Mouse (Mus musculus) CH12.LX (cell line): ENCODE data around the gene Clic4. TPM values are rescaled to one million over a fixed set of nuclear protein-coding genes. Genes with fewer than 3 reads are reported as not detected.

Experiments used
- DNase-seq: peaks from one replicate; pipeline ENCODE4 v3.0.0-alpha.2; 2013; ENCODE audit errors: extremely low read depth
- H3K27ac ChIP-seq: 2 replicates; pipeline ENCODE4 v1.5.1; 2012; ENCODE audit warnings: low read depth, mild to moderate bottlenecking, control low read depth, moderate library complexity; ENCODE audit not compliant: insufficient read depth
- H3K27me3 ChIP-seq: replicated peaks from 2 replicates; pipeline ENCODE3; 2012; ENCODE audit warnings: inconsistent platforms
- H3K36me3 ChIP-seq, 2 experiments: replicated peaks in 1 of 2; 2 replicates each; pipeline versions ENCODE3 to v1.6.1; 2012; ENCODE audit warnings: inconsistent platforms in 1 of 2, low read length in 1 of 2, mild to moderate bottlenecking in 1 of 2, mixed read lengths in 1 of 2, moderate library complexity in 1 of 2; ENCODE audit not compliant: control insufficient read depth in 1 of 2, insufficient read depth in 1 of 2
- H3K4me1 ChIP-seq, 2 experiments: 2 replicates each; pipeline ENCODE4 v1.6.1; 2012; ENCODE audit warnings: inconsistent platforms in 1 of 2, moderate library complexity in 1 of 2; ENCODE audit not compliant: insufficient read depth in 2 of 2, control insufficient read depth in 1 of 2
- H3K4me2 ChIP-seq: 2 replicates; pipeline ENCODE4 v1.6.1; 2012; ENCODE audit warnings: low read depth, mild to moderate bottlenecking, control low read depth; ENCODE audit not compliant: poor library complexity, insufficient read depth, severe bottlenecking
- H3K4me3 ChIP-seq, 3 experiments: fragments of 150-350 bp in 1 of 3; sonication (generic) in 1 of 3; replicated peaks in 1 of 3; 2 replicates each; pipeline versions ENCODE3 to v1.5.1; 2011 to 2012; ENCODE audit warnings: low read depth in 2 of 3, low read length in 2 of 3, mild to moderate bottlenecking in 2 of 3, moderate library complexity in 2 of 3, control low read depth in 1 of 3, improper control_type of control experiment in 1 of 3, inconsistent platforms in 1 of 3, mixed read lengths in 1 of 3; ENCODE audit not compliant: poor library complexity in 1 of 3
- H3K79me2 ChIP-seq: replicated peaks from 2 replicates; pipeline ENCODE4 v1.6.1; 2012; ENCODE audit warnings: mild to moderate bottlenecking, moderate library complexity; ENCODE audit not compliant: control insufficient read depth, poor library complexity, insufficient read depth, severe bottlenecking; ENCODE audit errors: extremely low read depth
- H3K9ac ChIP-seq: 2 replicates; pipeline ENCODE4 v1.6.1; 2012; ENCODE audit warnings: low read depth, mild to moderate bottlenecking, control low read depth, moderate library complexity; ENCODE audit not compliant: insufficient read depth
- H3K9me3 ChIP-seq: replicated peaks from 2 replicates; pipeline ENCODE3; 2012; ENCODE audit warnings: low read length, inconsistent platforms, mixed read lengths
- CHD1 ChIP-seq: IDR thresholded peaks from 2 replicates; pipeline ENCODE4 v1.6.1; 2012; ENCODE audit warnings: low read depth, low read length, improper control_type of control experiment, inconsistent platforms
- CTCF ChIP-seq, 2 experiments: IDR thresholded peaks in 1 of 2; conservative IDR thresholded peaks in 1 of 2; 2 replicates each; pipeline ENCODE4 v1.5.1; 2011 to 2012; ENCODE audit warnings: low read depth in 2 of 2, low read length in 2 of 2, improper control_type of control experiment in 1 of 2, inconsistent platforms in 1 of 2, mild to moderate bottlenecking in 1 of 2, moderate library complexity in 1 of 2
- ELF1 ChIP-seq: IDR thresholded peaks from 2 replicates; pipeline ENCODE4 v1.6.1; 2014; ENCODE audit warnings: low read depth, mild to moderate bottlenecking, inconsistent platforms, low read length, improper control_type of control experiment
- HCFC1 ChIP-seq: IDR thresholded peaks from 2 replicates; pipeline ENCODE4 v1.6.1; 2012; ENCODE audit warnings: low read depth, mild to moderate bottlenecking, inconsistent platforms, low read length, improper control_type of control experiment
- MAX ChIP-seq: IDR thresholded peaks from 2 replicates; pipeline ENCODE4 v1.6.1; 2011; ENCODE audit warnings: low read length, improper control_type of control experiment
- MYC ChIP-seq: IDR thresholded peaks from 2 replicates; pipeline ENCODE4 v1.6.1; 2011; ENCODE audit warnings: low read depth, mild to moderate bottlenecking, improper control_type of control experiment, low read length
- POLR2AphosphoS2 ChIP-seq: IDR thresholded peaks from 2 replicates; pipeline ENCODE4 v1.6.1; 2011; ENCODE audit warnings: low read depth, low read length, improper control_type of control experiment
- RAD21 ChIP-seq: IDR thresholded peaks from 2 replicates; pipeline ENCODE4 v1.6.1; 2011; ENCODE audit warnings: low read depth, mild to moderate bottlenecking, low read length, improper control_type of control experiment, moderate library complexity
- SMC3 ChIP-seq: IDR thresholded peaks from 2 replicates; pipeline ENCODE4 v1.6.1; 2011; ENCODE audit warnings: low read depth, low read length, improper control_type of control experiment
- USF1 ChIP-seq: IDR thresholded peaks from 2 replicates; pipeline ENCODE4 v1.6.1; 2014; ENCODE audit warnings: low read depth, mild to moderate bottlenecking, inconsistent platforms, low read length, improper control_type of control experiment
- USF2 ChIP-seq: conservative IDR thresholded peaks from 2 replicates; pipeline ENCODE4 v1.6.1; 2011; ENCODE audit warnings: low read depth, low read length, improper control_type of control experiment
- ZMIZ1 ChIP-seq: IDR thresholded peaks from 2 replicates; pipeline ENCODE4 v1.6.1; 2012; ENCODE audit warnings: low read depth, mild to moderate bottlenecking, inconsistent platforms, low read length, improper control_type of control experiment
- ZNF384 ChIP-seq: IDR thresholded peaks from 2 replicates; pipeline ENCODE4 v1.6.1; 2012; ENCODE audit warnings: low read depth, low read length, improper control_type of control experiment, inconsistent platforms
- dilution Hi-C: fragments of 300-500 bp; cut with MboI; formaldehyde crosslinking; loops from 2 replicates; pipeline ENCODE4 v1.14.3; 2020; ENCODE audit warnings: low sequenced_read_pairs; ENCODE audit not compliant: extremely low pct_unique_long_range_greater_than_20kb, extremely low pct_ligation_motif_present
- in situ Hi-C: fragments of 300-500 bp; cut with MboI; formaldehyde crosslinking; loops from 3 replicates; pipeline ENCODE4 v1.14.3; 2019; ENCODE audit warnings: low sequenced_read_pairs, low pct_ligation_motif_present, low pct_unique_long_range_greater_than_20kb, mixed read lengths
- polyA plus RNA-seq: library from polyadenylated mRNA; unstranded; fragments of >175 nt; gene quantifications from 2 replicates; pipeline ENCODE4 v1.2.1, GENCODE M21; 2012; ENCODE audit warnings: low read depth; ENCODE audit not compliant: insufficient read length
- total RNA-seq, 2 experiments: library from RNA; depleted of rRNA; stranded (reverse); fragments of 300-350 nt in 1 of 2; fragments of >200 nt in 1 of 2; gene quantifications; 2 replicates each; pipeline ENCODE4 v1.2.3; 2012 to 2014

Gene Clic4
- total and polyA plus RNA-seq, 3 experiments: 154 to 214 (median 199) TPM

GRCm38 (mm10) chr4:135292477-135293089 lies 20.0 kb upstream of the Clic4 start:
- TF ChIP-seq USF1: peak; percentile 19
- TF ChIP-seq ZNF384: no peak
- Histone ChIP-seq H3K9ac (no peak overlapping the region), H3K36me3 (no peaks in the 10 kb centered on the region), H3K4me3 (no peak overlapping the region), H3K9me3 (no peaks in the 10 kb centered on the region), H3K27me3 (no peaks in the 10 kb centered on the region), H3K4me1 (peaks cover 5 to 14% of the 10 kb centered on the region in 2 experiments), H3K27ac (no peak overlapping the region), H3K79me2 (no peaks in the 10 kb centered on the region), H3K4me2 (no peak overlapping the region)
- DNase-seq: no peak
- in situ Hi-C loops: no loop called here
- dilution Hi-C loops: no loop called here

GRCm38 (mm10) chr4:135291841-135292240 lies 19.2 kb upstream of the Clic4 start:
- Histone ChIP-seq H3K9me3 (no peaks in the 10 kb centered on the region), H3K27ac (no peak overlapping the region), H3K36me3 (no peaks in the 10 kb centered on the region), H3K4me3 (no peak overlapping the region), H3K79me2 (no peaks in the 10 kb centered on the region), H3K4me2 (no peak overlapping the region), H3K27me3 (no peaks in the 10 kb centered on the region), H3K4me1 (peaks cover 5 to 14% of the 10 kb centered on the region in 2 experiments), H3K9ac (no peak overlapping the region)
- in situ Hi-C loops (no loop called here), dilution Hi-C loops (no loop called here)
- DNase-seq: no peak
- TF ChIP-seq HCFC1 (no peak), ZMIZ1 (no peak), USF2 (no peak), RAD21 (no peak), MYC (no peak), POLR2AphosphoS2 (no peak), MAX (no peak), CHD1 (no peak), CTCF (conservative IDR thresholded peaks at IDR 0.05 in 1 of 2, IDR thresholded peaks at IDR 0.05 in 1 of 2; ENCODE audit: low read depth in 2 of 2, low read length in 2 of 2) (no peak), SMC3 (no peak)

- no peak for DNase-seq
- H3K4me1 ChIP-seq: peaks cover 5 to 14% of the 10 kb centered on the region in 2 experiments
- no peak overlapping the region for H3K27ac ChIP-seq
- no peaks in the 10 kb centered on the region for H3K9me3 ChIP-seq
- no peaks in the 10 kb centered on the region for H3K79me2 ChIP-seq
- no peak overlapping the region for H3K4me2 ChIP-seq
- H3K27me3 ChIP-seq: no peaks in the 10 kb centered on the region
- no peak overlapping the region for H3K4me3 ChIP-seq
- dilution Hi-C loops (no loop called here), in situ Hi-C loops (no loop called here)
- TF ChIP-seq ELF1: no peak
- no peak overlapping the region for H3K9ac ChIP-seq
- H3K36me3 ChIP-seq: no peaks in the 10 kb centered on the region
Observed at GRCm38 (mm10) chr4:135291199-135291598, 18.6 kb upstream of the Clic4 start.
